Comparison of ENCODE assay signal across 8 mouse cellular contexts in genomic region chr5:35286190-35286589, GRCm38 (mm10). TPM values are rescaled to one million over a fixed set of nuclear protein-coding genes. Genes with fewer than 3 reads are reported as not detected.
"Had no signal": no experiment of that assay in that cellular context is flagged by ENCODE, and none has a peak within 500 bp of the region (broad histone marks: within the 10 kb centered on the region; RNA-seq: fewer than 3 reads in every experiment).

No protein-coding gene starts in this region.

- DNase-seq: kidney, adult 18-20 months; kidney, postnatal 10 days; kidney, postnatal 4 days; left cerebral cortex, postnatal 4 days; lung, adult 18-20 months; thymus, postnatal 36 days had no signal

RNA-seq across cellular contexts. Expression of gene Adra2c, which starts 8.1 kb away (rescaled TPM):
- total RNA-seq: liver, adult 2 months; megakaryocyte-erythroid progenitor cell, adult 5-6 weeks had no signal
